Mouse (Mus musculus): ENCODE measurements around the gene Sos1. TPM values are rescaled to one million over a fixed set of nuclear protein-coding genes. Genes with fewer than 3 reads are reported as not detected.
A peak's percentile ranks its signal among the peaks of the same experiment; 100 is the strongest.

The Sos1 gene
- polyA plus RNA-seq (2011; ENCODE audit: insufficient read length, low read depth, missing spikeins): 27.6 and 32.9 TPM in 2 replicates

DNA sequence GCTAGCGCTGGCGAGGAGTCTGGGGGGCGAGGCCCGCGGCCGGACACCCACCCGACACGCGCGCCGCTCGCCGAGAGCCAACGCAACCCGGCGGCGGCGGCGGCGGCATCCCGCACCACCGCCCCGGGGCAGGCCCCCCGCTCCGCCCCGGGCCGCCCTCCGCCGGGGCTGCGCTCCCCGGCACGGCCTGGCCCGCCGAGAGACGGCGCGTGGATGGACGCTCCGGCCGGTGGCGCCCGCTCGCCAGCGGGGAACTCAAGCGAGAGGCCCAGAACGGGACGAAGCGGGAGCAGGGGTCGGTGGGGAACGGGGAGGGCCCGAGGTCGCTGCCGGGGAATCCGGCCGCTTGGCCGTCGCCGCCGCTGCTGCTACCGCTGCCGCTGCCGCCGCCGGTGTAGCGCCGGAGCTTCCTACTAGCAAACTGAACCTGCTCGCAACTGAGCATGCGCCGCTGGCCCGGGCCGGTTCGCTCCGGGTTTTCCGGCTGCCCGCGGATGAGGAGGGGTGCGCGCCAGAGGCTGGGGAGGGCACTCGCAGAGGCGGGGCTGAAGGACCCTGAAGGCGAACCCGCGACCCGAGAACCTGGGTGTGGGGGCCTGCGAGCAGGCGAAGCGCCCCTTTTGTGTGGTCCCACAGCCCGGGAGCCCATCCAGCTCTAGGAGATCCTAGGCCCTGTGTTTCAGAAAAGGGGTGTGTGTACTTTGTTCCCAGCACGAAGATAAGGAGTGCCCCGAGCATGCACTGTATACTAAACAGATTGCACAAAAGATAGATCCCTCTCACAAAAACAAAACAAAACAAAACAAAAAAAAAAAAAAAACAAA is at the start of gene Sos1:
TSS of gene Sos1 (minus strand) at position 423 of the 824 bp plus-strand sequence.
- TF ChIP-seq POLR2A (IDR thresholded peaks at IDR 0.05; ENCODE audit: low read depth, low read length) (peak; percentile 72), CTCF (IDR thresholded peaks at IDR 0.05; ENCODE audit: borderline replicate concordance, insufficient read depth, low read length) (no peak)

DNA sequence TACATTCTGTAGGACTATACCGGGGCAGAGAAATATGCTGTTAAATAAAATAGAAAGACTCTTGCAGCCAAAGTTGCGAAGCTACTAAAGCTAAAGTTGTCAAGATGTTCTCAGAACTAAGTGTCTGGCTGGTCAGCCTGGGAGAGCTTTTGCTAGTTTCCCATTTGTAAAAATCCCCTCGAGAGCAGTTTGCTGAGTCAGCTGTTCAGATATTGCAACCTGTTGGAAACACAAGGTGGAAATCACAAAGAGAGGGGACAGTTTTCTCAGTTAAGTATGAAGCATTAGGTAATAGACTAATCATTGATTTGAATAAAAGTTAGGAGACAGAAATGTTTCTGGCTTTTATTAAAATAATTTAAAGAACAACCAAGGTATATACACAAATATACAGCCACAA is 43.0 kb upstream of the Sos1 start:
- H3K4me3 ChIP-seq (ENCODE audit: insufficient read depth, low read length): no peak overlapping the region
- no peaks in the 10 kb centered on the region for H3K4me1 ChIP-seq (ENCODE audit: control insufficient read depth, insufficient read depth, low read length)
- H3K27ac ChIP-seq (ENCODE audit: insufficient read depth, low read length): no peak overlapping the region
- TF ChIP-seq CTCF (IDR thresholded peaks at IDR 0.05; ENCODE audit: borderline replicate concordance, insufficient read depth, low read length): no peak
- no peak for TF ChIP-seq POLR2A (IDR thresholded peaks at IDR 0.05; ENCODE audit: low read depth, low read length)

More for the DNA sequence above, at the start of gene Sos1:
- H3K27ac ChIP-seq (ENCODE audit: insufficient read depth, low read length): peak within 1 kb of the TSS; percentile 38
- no peaks in the 10 kb centered on the region for H3K4me1 ChIP-seq (ENCODE audit: control insufficient read depth, insufficient read depth, low read length)
- H3K4me3 ChIP-seq (ENCODE audit: insufficient read depth, low read length): peak within 1 kb of the TSS; percentile 60

DNA sequence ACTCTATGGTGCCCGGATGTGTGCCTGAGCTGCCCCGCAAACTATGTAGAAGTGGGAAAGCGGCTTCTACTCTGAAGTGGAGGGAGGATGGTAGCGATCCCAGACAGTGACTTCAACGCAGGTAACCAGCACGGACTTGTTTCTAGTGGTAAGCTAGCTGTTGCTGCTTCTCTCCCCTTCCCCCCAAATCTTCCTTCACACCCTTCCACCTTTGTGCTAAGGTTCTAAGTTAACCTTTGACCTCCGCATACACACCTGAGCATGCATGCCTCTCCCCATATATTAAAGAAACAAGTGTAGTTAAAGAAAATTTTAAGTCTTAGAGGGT is 41.9 kb upstream of the Sos1 start:
- no peak for TF ChIP-seq CTCF (IDR thresholded peaks at IDR 0.05; ENCODE audit: borderline replicate concordance, insufficient read depth, low read length)
- TF ChIP-seq POLR2A (IDR thresholded peaks at IDR 0.05; ENCODE audit: low read depth, low read length): no peak
- Histone ChIP-seq H3K4me3 (ENCODE audit: insufficient read depth, low read length) (no peak overlapping the region), H3K27ac (ENCODE audit: insufficient read depth, low read length) (no peak overlapping the region), H3K4me1 (ENCODE audit: control insufficient read depth, insufficient read depth, low read length) (no peaks in the 10 kb centered on the region)

DNA sequence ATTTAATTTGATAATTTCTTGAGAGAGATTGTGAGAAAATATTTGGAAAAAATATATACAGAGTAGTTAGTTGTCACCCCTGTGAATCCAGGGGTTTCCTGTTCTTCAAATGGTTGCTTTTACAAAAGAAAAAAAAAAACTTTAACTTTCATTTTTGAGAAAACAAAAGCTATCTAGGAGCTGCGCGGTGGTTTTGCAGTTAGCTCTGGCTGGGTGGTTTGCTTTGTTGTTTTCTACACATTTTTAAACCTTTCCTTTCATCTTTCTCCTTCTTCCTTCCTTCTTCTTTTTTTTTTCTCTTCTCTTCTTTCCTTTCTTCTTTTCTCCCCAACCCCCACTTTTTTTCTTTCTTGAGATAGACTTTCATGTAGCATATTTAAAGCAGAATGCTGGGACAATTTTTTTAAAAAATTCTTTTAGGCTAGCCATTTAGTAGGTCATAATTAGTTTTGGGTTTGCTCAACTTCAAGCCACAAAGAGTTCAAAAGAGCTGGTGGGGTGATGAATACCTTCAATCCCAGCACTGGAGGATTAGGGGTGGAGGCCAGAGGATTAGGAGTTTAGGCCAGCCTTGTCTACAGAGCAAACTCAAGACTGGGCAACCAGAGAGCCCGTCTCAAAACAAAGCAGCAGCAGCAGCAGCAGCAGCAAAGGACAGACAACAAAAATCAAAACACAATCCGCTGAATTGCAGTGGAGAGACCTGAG is 41.4 kb upstream of the Sos1 start:
- H3K4me1 ChIP-seq (ENCODE audit: control insufficient read depth, insufficient read depth, low read length): no peaks in the 10 kb centered on the region
- TF ChIP-seq POLR2A (IDR thresholded peaks at IDR 0.05; ENCODE audit: low read depth, low read length) (no peak), CTCF (IDR thresholded peaks at IDR 0.05; ENCODE audit: borderline replicate concordance, insufficient read depth, low read length) (no peak)
- H3K27ac ChIP-seq (ENCODE audit: insufficient read depth, low read length): no peak overlapping the region
- no peak overlapping the region for H3K4me3 ChIP-seq (ENCODE audit: insufficient read depth, low read length)

DNA sequence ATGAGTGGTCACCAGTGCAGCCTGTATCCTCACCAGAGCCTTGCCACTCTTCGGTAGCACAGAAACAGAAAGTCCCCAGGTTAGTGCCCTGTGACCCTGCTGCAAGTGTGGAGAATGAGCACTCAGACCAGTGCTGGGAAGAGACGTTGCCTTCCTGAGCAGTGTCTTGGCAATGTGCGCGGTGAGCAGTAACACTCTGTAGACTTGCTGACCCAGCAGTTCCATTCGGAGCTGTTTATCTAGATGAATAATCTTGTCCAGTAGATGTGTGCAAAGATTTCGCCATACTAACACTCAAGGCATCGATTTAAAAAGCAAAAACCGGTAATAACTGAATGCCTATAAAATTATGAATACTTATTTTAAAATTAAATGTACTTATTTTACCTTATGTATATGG is 40.3 kb upstream of the Sos1 start:
- H3K4me1 ChIP-seq (ENCODE audit: control insufficient read depth, insufficient read depth, low read length): no peaks in the 10 kb centered on the region
- H3K27ac ChIP-seq (ENCODE audit: insufficient read depth, low read length): no peak overlapping the region
- no peak for TF ChIP-seq CTCF (IDR thresholded peaks at IDR 0.05; ENCODE audit: borderline replicate concordance, insufficient read depth, low read length)
- no peak for TF ChIP-seq POLR2A (IDR thresholded peaks at IDR 0.05; ENCODE audit: low read depth, low read length)
- H3K4me3 ChIP-seq (ENCODE audit: insufficient read depth, low read length): no peak overlapping the region

DNA sequence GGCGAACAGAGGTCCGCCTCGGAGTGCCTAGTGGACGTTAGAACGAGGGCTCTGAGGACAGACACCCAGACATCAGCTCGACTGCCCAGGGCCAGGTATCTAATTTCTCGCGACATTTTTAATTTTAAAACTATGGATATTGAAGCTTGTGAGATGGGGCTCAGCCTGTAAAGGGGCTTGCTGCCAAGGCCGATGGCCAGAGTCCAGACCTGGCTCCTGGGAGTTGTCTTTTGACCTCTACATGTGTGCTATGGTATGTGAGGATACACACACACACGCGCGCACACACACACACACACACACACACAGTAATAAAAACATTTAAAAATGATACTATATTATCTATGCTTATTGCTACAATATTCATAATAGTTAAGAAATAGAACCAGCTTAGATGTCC is 38.6 kb upstream of the Sos1 start:
- Histone ChIP-seq H3K4me3 (ENCODE audit: insufficient read depth, low read length) (no peak overlapping the region), H3K4me1 (ENCODE audit: control insufficient read depth, insufficient read depth, low read length) (no peaks in the 10 kb centered on the region), H3K27ac (ENCODE audit: insufficient read depth, low read length) (no peak overlapping the region)
- TF ChIP-seq POLR2A (IDR thresholded peaks at IDR 0.05; ENCODE audit: low read depth, low read length) (no peak), CTCF (IDR thresholded peaks at IDR 0.05; ENCODE audit: borderline replicate concordance, insufficient read depth, low read length) (no peak)

DNA sequence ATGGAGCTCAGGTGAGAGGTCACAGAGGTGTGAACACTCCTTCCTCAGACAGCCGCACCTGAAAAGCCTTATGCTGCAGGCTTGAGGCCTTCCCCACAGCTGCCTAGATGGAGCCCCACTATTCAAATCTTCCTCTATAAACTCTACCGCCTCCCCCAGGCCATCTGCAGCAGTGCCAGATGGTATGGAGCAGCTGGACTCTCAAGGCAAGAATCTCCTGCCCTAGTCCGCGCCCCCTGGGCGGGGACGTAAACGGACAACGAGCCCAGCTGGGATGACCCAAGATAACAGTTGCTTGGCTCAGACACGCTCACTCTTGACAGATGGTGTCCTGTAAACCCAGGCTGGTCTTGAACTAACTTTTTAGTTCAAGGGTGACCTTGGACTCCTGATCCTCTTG is 37.0 kb upstream of the Sos1 start:
- TF ChIP-seq POLR2A (IDR thresholded peaks at IDR 0.05; ENCODE audit: low read depth, low read length) (no peak), CTCF (IDR thresholded peaks at IDR 0.05; ENCODE audit: borderline replicate concordance, insufficient read depth, low read length) (no peak)
- no peak overlapping the region for H3K4me3 ChIP-seq (ENCODE audit: insufficient read depth, low read length)
- H3K4me1 ChIP-seq (ENCODE audit: control insufficient read depth, insufficient read depth, low read length): no peaks in the 10 kb centered on the region
- no peak overlapping the region for H3K27ac ChIP-seq (ENCODE audit: insufficient read depth, low read length)

DNA sequence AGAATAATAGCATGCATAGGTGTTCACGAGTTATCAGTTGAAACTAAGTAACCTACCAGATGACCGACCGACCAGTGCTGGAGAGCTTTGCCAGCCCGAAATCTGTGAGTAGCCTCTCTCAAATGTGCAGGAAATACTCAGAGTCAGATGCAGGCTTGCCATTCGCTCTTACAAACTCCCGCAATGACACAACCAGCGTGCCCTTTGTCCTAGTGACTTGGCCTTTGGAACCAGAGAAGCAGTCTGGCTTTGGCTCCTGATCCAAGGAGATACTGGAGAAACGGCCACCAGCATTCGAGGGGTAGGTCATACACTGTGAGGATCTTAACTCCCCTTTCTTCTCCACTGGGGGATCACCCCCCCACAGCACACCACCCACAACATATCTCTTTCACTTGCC is 35.7 kb upstream of the Sos1 start:
- H3K4me3 ChIP-seq (ENCODE audit: insufficient read depth, low read length): no peak overlapping the region
- H3K4me1 ChIP-seq (ENCODE audit: control insufficient read depth, insufficient read depth, low read length): no peaks in the 10 kb centered on the region
- TF ChIP-seq POLR2A (IDR thresholded peaks at IDR 0.05; ENCODE audit: low read depth, low read length) (no peak), CTCF (IDR thresholded peaks at IDR 0.05; ENCODE audit: borderline replicate concordance, insufficient read depth, low read length) (no peak)
- no peak overlapping the region for H3K27ac ChIP-seq (ENCODE audit: insufficient read depth, low read length)

DNA sequence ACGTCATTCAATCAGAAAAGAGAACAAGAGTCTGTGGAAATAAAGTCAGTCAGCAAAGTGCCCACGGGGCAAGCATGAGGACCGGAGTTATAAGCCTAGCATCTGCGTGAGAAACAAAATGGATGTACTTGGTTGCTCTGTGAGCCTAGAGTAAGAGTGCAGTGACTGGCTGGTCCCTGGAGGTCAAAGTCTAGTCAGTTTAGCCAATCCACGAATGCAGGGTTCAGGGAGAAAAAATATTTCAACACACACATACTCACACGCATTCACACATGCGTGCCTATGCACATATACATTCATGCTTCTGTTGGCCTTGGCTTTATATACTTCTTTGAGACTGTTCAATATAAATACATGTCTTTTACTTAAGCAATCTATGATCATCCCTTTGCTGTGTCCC is 35.3 kb upstream of the Sos1 start:
- Histone ChIP-seq H3K27ac (ENCODE audit: insufficient read depth, low read length) (no peak overlapping the region), H3K4me3 (ENCODE audit: insufficient read depth, low read length) (no peak overlapping the region), H3K4me1 (ENCODE audit: control insufficient read depth, insufficient read depth, low read length) (no peaks in the 10 kb centered on the region)
- TF ChIP-seq POLR2A (IDR thresholded peaks at IDR 0.05; ENCODE audit: low read depth, low read length): no peak
- no peak for TF ChIP-seq CTCF (IDR thresholded peaks at IDR 0.05; ENCODE audit: borderline replicate concordance, insufficient read depth, low read length)

DNA sequence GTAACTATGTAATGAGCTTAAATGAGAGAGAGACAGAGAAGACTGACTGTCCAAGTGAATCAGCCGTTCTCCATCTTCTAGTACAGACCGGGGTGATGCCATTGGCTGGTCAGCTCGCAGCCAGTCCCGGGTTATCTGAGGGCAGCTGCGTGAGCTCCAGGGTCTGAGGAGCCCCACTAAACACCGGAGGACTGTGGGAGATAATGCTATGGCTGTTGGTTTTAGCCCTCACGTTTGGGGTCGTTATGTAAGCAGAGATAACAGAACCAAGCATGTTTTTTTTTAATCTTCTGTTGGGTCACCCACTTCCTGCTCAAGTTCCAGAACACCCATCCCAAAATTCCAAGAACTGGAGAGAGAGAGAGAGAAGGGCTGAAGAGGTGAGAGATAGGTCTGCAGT is 33.5 kb upstream of the Sos1 start:
- Histone ChIP-seq H3K4me1 (ENCODE audit: control insufficient read depth, insufficient read depth, low read length) (no peaks in the 10 kb centered on the region), H3K4me3 (ENCODE audit: insufficient read depth, low read length) (no peak overlapping the region), H3K27ac (ENCODE audit: insufficient read depth, low read length) (no peak overlapping the region)
- no peak for TF ChIP-seq CTCF (IDR thresholded peaks at IDR 0.05; ENCODE audit: borderline replicate concordance, insufficient read depth, low read length)
- no peak for TF ChIP-seq POLR2A (IDR thresholded peaks at IDR 0.05; ENCODE audit: low read depth, low read length)
